13 mouse cellular contexts compared by ENCODE assay signal in the genomic region with DNA sequence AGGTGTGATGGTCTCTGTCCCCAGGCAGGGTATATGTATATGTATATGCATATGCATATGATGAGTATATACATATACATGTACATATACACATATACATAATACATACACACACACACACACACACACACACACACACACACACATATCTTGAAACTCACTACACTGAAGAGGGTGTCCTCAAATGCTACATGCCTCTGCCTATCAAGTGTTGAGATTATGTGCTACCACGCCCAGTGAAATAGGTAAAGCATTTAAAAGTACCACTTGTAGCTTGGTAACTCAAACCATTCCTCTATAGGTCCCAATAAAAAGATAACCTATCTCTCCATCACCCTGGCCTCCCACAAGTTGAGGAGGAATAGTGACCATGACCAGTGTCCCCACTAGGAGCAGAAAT.
"Had no signal": no experiment of that assay in that cellular context is flagged by ENCODE, and none has a peak within 500 bp of the region (broad histone marks: within the 10 kb centered on the region; RNA-seq: fewer than 3 reads in every experiment).

No protein-coding gene starts in this region.

- H3K27ac ChIP-seq: kidney, postnatal 0 days; layer of hippocampus, adult 2 months; limb, embryonic 13.5 days; midbrain, embryonic 12.5 days had no signal

- H3K4me3 ChIP-seq: layer of hippocampus, adult 2 months; limb, embryonic 13.5 days; midbrain, embryonic 12.5 days had no signal

- ATAC-seq: intestine, postnatal 0 days; midbrain, embryonic 16.5 days had no signal

- H3K4me2 ChIP-seq: limb, embryonic 13.5 days; midbrain, embryonic 12.5 days had no signal

- DNase-seq: kidney, adult 9 months; kidney, postnatal 4 days; left cerebral cortex, postnatal 4 days; lung, adult 18-20 months; right cerebral cortex, postnatal 14 days; thymus, adult 2 months; thymus, postnatal 25 days had no signal

- H3K36me3 ChIP-seq: limb, embryonic 13.5 days; midbrain, embryonic 12.5 days had no signal

- H3K9me3 ChIP-seq: limb, embryonic 13.5 days; midbrain, embryonic 12.5 days had no signal

- H3K9ac ChIP-seq: limb, embryonic 13.5 days; midbrain, embryonic 12.5 days had no signal
